ENCODE assay signal across 9 mouse cellular contexts in genomic region chr9:119320946-119321345, GRCm38 (mm10). TPM values are rescaled to one million over a fixed set of nuclear protein-coding genes. Genes with fewer than 3 reads are reported as not detected.
DNase-seq lines count a peak whose midpoint lies in the region; ATAC-seq and TF ChIP-seq lines count a peak whose summit lies in the region.
"Had no signal": no experiment of that assay in that cellular context is flagged by ENCODE, and none has a peak within 500 bp of the region (broad histone marks: within the 10 kb centered on the region; RNA-seq: fewer than 3 reads in every experiment).

No protein-coding gene starts in this region.

- peak overlapping the region; percentile 75 for H3K4me2 ChIP-seq in forebrain, postnatal 0 days (ENCODE audit: low read depth)
- peak overlapping the region; percentile 69 for H3K4me2 ChIP-seq in midbrain, embryonic 11.5 days

- no peak for DNase-seq in heart, adult 2 months
- no peak for DNase-seq in heart, adult 9 months (ENCODE audit: low spot score in 2 of 2)
- no peak for DNase-seq in forebrain, postnatal 0 days
- no peak for DNase-seq in midbrain, embryonic 11.5 days (ENCODE audit: low spot score, missing footprints)
- no peak for DNase-seq in adrenal gland, postnatal 36 days
- no peak for DNase-seq in adipocyte (ENCODE audit: low spot score)
- DNase-seq in left cerebral cortex, adult 11 months (ENCODE audit: low spot score): no peak

- H3K27ac ChIP-seq in heart, adult 2 months: no peak overlapping the region; the same call in 1 of the 2 replicates
- H3K27ac ChIP-seq in ES-Bruce4 (ENCODE audit: insufficient read depth, low read length): peak overlapping the region; percentile 58
- no peak overlapping the region for H3K27ac ChIP-seq in forebrain, postnatal 0 days (ENCODE audit: low read depth, low read length)
- H3K27ac ChIP-seq in midbrain, embryonic 11.5 days (ENCODE audit: low read depth, low read length): no peak overlapping the region

- peaks cover 6% of the 10 kb centered on the region for H3K79me2 ChIP-seq in heart, adult 2 months (replicated peaks; ENCODE audit: control insufficient read depth, insufficient read depth, low read length)

- no peaks in the 10 kb centered on the region for H3K27me3 ChIP-seq in heart, adult 2 months (ENCODE audit: control insufficient read depth, insufficient read depth, low read length)
- H3K27me3 ChIP-seq in ES-Bruce4 (ENCODE audit: control insufficient read depth, insufficient read depth, low read length, poor library complexity, severe bottlenecking): no peaks in the 10 kb centered on the region
- H3K27me3 ChIP-seq in forebrain, postnatal 0 days (ENCODE audit: insufficient read depth, low read length): no peaks in the 10 kb centered on the region
- no peaks in the 10 kb centered on the region for H3K27me3 ChIP-seq in midbrain, embryonic 11.5 days (ENCODE audit: control insufficient read depth, insufficient read depth, low read length)
- H3K27me3 ChIP-seq: Patski had no signal

- peak overlapping the region; percentile 89 for H3K4me3 ChIP-seq in heart, adult 2 months
- peak overlapping the region; percentile 92 for H3K4me3 ChIP-seq in ES-Bruce4 (ENCODE audit: low read depth, low read length)
- H3K4me3 ChIP-seq in forebrain, postnatal 0 days (ENCODE audit: low read depth, low read length): peak overlapping the region; percentile 70
- H3K4me3 ChIP-seq in midbrain, embryonic 11.5 days (ENCODE audit: low read depth, low read length): peak overlapping the region; percentile 87

- H3K9ac ChIP-seq in heart, adult 2 months (ENCODE audit: low read depth, low read length): peak overlapping the region; percentile 10; the same call in 1 of the 2 replicates
- H3K9ac ChIP-seq in ES-Bruce4 (ENCODE audit: low read depth, poor library complexity, severe bottlenecking): peak overlapping the region; percentile 76
- peak overlapping the region; percentile 84; the same call in 1 of the 2 replicates for H3K9ac ChIP-seq in forebrain, postnatal 0 days
- peak overlapping the region; percentile 79; the same call in 1 of the 2 replicates for H3K9ac ChIP-seq in midbrain, embryonic 11.5 days (ENCODE audit: low read length)

- 14% methylated on average over 7 of the region's 7 CpGs for WGBS in heart, adult 2 months
- 6% methylated on average over 7 of the region's 7 CpGs for WGBS in forebrain, postnatal 0 days
- WGBS in midbrain, embryonic 11.5 days: 11% methylated on average over 7 of the region's 7 CpGs

- no peak for TF ChIP-seq EP300 in heart, adult 2 months (IDR thresholded peaks at IDR 0.05; ENCODE audit: insufficient read depth, low read depth, low read length)
- no peak for TF ChIP-seq EP300 in ES-Bruce4 (IDR thresholded peaks at IDR 0.05; ENCODE audit: insufficient read depth, low read depth, low read length)

- no peak for TF ChIP-seq POLR2A in heart, adult 2 months (IDR thresholded peaks at IDR 0.05; ENCODE audit: insufficient read depth, low read depth, low read length)
- TF ChIP-seq POLR2A in ES-Bruce4 (IDR thresholded peaks at IDR 0.05; ENCODE audit: insufficient read depth, low read length): no peak

- intact Hi-C loops in heart, adult 2 months (cut with DNase I): loop anchor here (5.0 kb wide), 1 partner anchor 36 kb away; the partner anchor contains the start of gene Xylb

- no peaks in the 10 kb centered on the region for H3K9me3 ChIP-seq in ES-Bruce4 (replicated peaks; ENCODE audit: control insufficient read depth, insufficient read depth, low read length, poor library complexity, severe bottlenecking)
- no peaks in the 10 kb centered on the region for H3K9me3 ChIP-seq in forebrain, postnatal 0 days (ENCODE audit: low read length)
- H3K9me3 ChIP-seq in midbrain, embryonic 11.5 days (ENCODE audit: control insufficient read depth, low read length): no peaks in the 10 kb centered on the region

- H3K4me1 ChIP-seq in heart, adult 2 months (ENCODE audit: control insufficient read depth, insufficient read depth, low read length): peaks cover 6% of the 10 kb centered on the region
- H3K4me1 ChIP-seq in ES-Bruce4 (ENCODE audit: control insufficient read depth, insufficient read depth, low read length): no peaks in the 10 kb centered on the region
- peaks cover 4% of the 10 kb centered on the region; the same call in 1 of the 2 replicates for H3K4me1 ChIP-seq in forebrain, postnatal 0 days (ENCODE audit: insufficient read depth)
- peaks cover 8% of the 10 kb centered on the region for H3K4me1 ChIP-seq in midbrain, embryonic 11.5 days (ENCODE audit: control insufficient read depth, insufficient read depth, low read length)

- peaks cover 3% of the 10 kb centered on the region; the same call in 1 of the 2 replicates for H3K36me3 ChIP-seq in heart, adult 2 months (ENCODE audit: control insufficient read depth, insufficient read depth, low read length)
- peaks cover 3% of the 10 kb centered on the region; the same call in 1 of the 2 replicates for H3K36me3 ChIP-seq in ES-Bruce4 (ENCODE audit: control insufficient read depth, insufficient read depth, low read length, poor library complexity, severe bottlenecking)
- H3K36me3 ChIP-seq in forebrain, postnatal 0 days (ENCODE audit: insufficient read depth): no peaks in the 10 kb centered on the region
- no peaks in the 10 kb centered on the region for H3K36me3 ChIP-seq in midbrain, embryonic 11.5 days (ENCODE audit: control insufficient read depth, insufficient read depth, low read length)

- TF ChIP-seq CTCF in heart, adult 2 months (IDR thresholded peaks at IDR 0.05): no peak
- TF ChIP-seq CTCF in ES-Bruce4 (IDR thresholded peaks at IDR 0.05; ENCODE audit: low read depth, low read length): no peak
- TF ChIP-seq CTCF in forebrain, postnatal 0 days (IDR thresholded peaks at IDR 0.05; ENCODE audit: low read depth): no peak

- ATAC-seq in forebrain, postnatal 0 days: no peak
- ATAC-seq in midbrain, embryonic 11.5 days (ENCODE audit: low FRiP score): no peak

RNA-seq across cellular contexts. Expression of gene Oxsr1, which starts 1.3 kb away (rescaled TPM):
- 10 to 100 TPM; 45.6 to 51.7 TPM for total RNA-seq in heart, adult 2 months (2021)
- polyA plus RNA-seq in heart, adult 2 months (2012; rRNA removed): 17.4 and 32.7 TPM in 2 replicates
- 85.3 and 86.3 TPM in 2 replicates for polyA plus RNA-seq in ES-Bruce4 (2011; ENCODE audit: insufficient read depth, insufficient read length, low read depth, missing spikeins)
- 48.8 and 57.5 TPM in 2 replicates for total RNA-seq in forebrain, postnatal 0 days (2014; rRNA removed)
- polyA plus RNA-seq in forebrain, postnatal 0 days (2015; fragmentation: Nextera tagmentation; extraction: Ambion mirVana): 7.2 and 8.8 TPM in 2 replicates
- 15.5 and 16.2 TPM in 2 replicates for polyA plus RNA-seq in midbrain, embryonic 11.5 days (2014; fragmentation: Nextera tagmentation; extraction: Ambion mirVana)
- 10 to 100 TPM; 32.1 to 35.7 TPM for total RNA-seq in adrenal gland, postnatal 36 days (2021)

RNA-seq across cellular contexts. Expression of gene Acaa1a, which starts 18.5 kb away (rescaled TPM):
- total RNA-seq in heart, adult 2 months (2021): 10 to 100 TPM; 72.4 to 78.5 TPM
- 104 and 107 TPM in 2 replicates for polyA plus RNA-seq in heart, adult 2 months (2012; rRNA removed)
- 20.7 and 23.9 TPM in 2 replicates for polyA plus RNA-seq in ES-Bruce4 (2011; ENCODE audit: insufficient read depth, insufficient read length, low read depth, missing spikeins)
- total RNA-seq in forebrain, postnatal 0 days (2014; rRNA removed): 121 and 130 TPM in 2 replicates
- polyA plus RNA-seq in forebrain, postnatal 0 days (2015; fragmentation: Nextera tagmentation; extraction: Ambion mirVana): 81.8 and 86.6 TPM in 2 replicates
- 52.7 and 61.2 TPM in 2 replicates for polyA plus RNA-seq in midbrain, embryonic 11.5 days (2014; fragmentation: Nextera tagmentation; extraction: Ambion mirVana)
- 100 to 1,000 TPM; 104 to 116 TPM for total RNA-seq in adrenal gland, postnatal 36 days (2021)

RNA-seq across cellular contexts. Expression of gene Myd88, which starts 20.3 kb away (rescaled TPM):
- 10 to 100 TPM; 12.1 to 14.8 TPM for total RNA-seq in heart, adult 2 months (2021)
- 12.2 and 14.6 TPM in 2 replicates for polyA plus RNA-seq in heart, adult 2 months (2012; rRNA removed)
- polyA plus RNA-seq in ES-Bruce4 (2011; ENCODE audit: insufficient read depth, insufficient read length, low read depth, missing spikeins): 6.2 and 7.0 TPM in 2 replicates
- total RNA-seq in forebrain, postnatal 0 days (2014; rRNA removed): 4.0 and 5.8 TPM in 2 replicates
- polyA plus RNA-seq in forebrain, postnatal 0 days (2015; fragmentation: Nextera tagmentation; extraction: Ambion mirVana): 5.2 and 5.3 TPM in 2 replicates
- 6.3 and 7.6 TPM in 2 replicates for polyA plus RNA-seq in midbrain, embryonic 11.5 days (2014; fragmentation: Nextera tagmentation; extraction: Ambion mirVana)
- 10 to 100 TPM; 25.9 to 36.7 TPM for total RNA-seq in adrenal gland, postnatal 36 days (2021)

RNA-seq across cellular contexts. Expression of gene Xylb, which starts 36.2 kb away (rescaled TPM):
- total RNA-seq in heart, adult 2 months (2021): under 1 TPM; 0.16 to 0.18 TPM
- 0.67 and 1.2 TPM in 2 replicates for polyA plus RNA-seq in heart, adult 2 months (2012; rRNA removed)
- 7.8 and 7.9 TPM in 2 replicates for polyA plus RNA-seq in ES-Bruce4 (2011; ENCODE audit: insufficient read depth, insufficient read length, low read depth, missing spikeins)
- total RNA-seq in forebrain, postnatal 0 days (2014; rRNA removed): 5.0 and 9.0 TPM in 2 replicates
- 2.6 and 3.7 TPM in 2 replicates for polyA plus RNA-seq in forebrain, postnatal 0 days (2015; fragmentation: Nextera tagmentation; extraction: Ambion mirVana)
- 5.4 and 6.5 TPM in 2 replicates for polyA plus RNA-seq in midbrain, embryonic 11.5 days (2014; fragmentation: Nextera tagmentation; extraction: Ambion mirVana)
- total RNA-seq in adrenal gland, postnatal 36 days (2021): under 1 TPM; 0.79 to 0.99 TPM

RNA-seq across cellular contexts. Expression of gene Slc22a14, which starts 44.4 kb away (rescaled TPM):
- not detected for total RNA-seq in heart, adult 2 months (2021)
- polyA plus RNA-seq in heart, adult 2 months (2012; rRNA removed): 0.35 and 0.78 TPM in 2 replicates
- not detected in 2 replicates for polyA plus RNA-seq in ES-Bruce4 (2011; ENCODE audit: insufficient read depth, insufficient read length, low read depth, missing spikeins)
- 0.08 TPM in 1 of 2 replicates, not detected in the other for total RNA-seq in forebrain, postnatal 0 days (2014; rRNA removed)
- not detected in 2 replicates for polyA plus RNA-seq in forebrain, postnatal 0 days (2015; fragmentation: Nextera tagmentation; extraction: Ambion mirVana)
- not detected in 2 replicates for polyA plus RNA-seq in midbrain, embryonic 11.5 days (2014; fragmentation: Nextera tagmentation; extraction: Ambion mirVana)
- total RNA-seq in adrenal gland, postnatal 36 days (2021): not detected

Comparison
In these comparisons a context has a peak if more than half of its experiments do, and no peak if none do; other contexts are left out.
1. H3K9ac ChIP-seq: peak in every context shown above with its lines; median percentile 84 in forebrain, postnatal 0 days; 79 in midbrain, embryonic 11.5 days; 76 in ES-Bruce4; 10 in heart, adult 2 months.